Mouse (Mus musculus) megakaryocyte, embryonic 14.5 days (primary cell): ENCODE results near the gene Ralbp1.

Experiments used
- FLI1 ChIP-seq: IDR thresholded peaks from 2 replicates; pipeline ENCODE4 v1.6.1; 2012; ENCODE audit warnings: low read length, inconsistent platforms, mixed read lengths
- GATA1 ChIP-seq: IDR thresholded peaks from 3 replicates; pipeline ENCODE4 v1.6.1; 2012; ENCODE audit warnings: mixed read lengths, low read length, inconsistent platforms, borderline replicate concordance

DNA sequence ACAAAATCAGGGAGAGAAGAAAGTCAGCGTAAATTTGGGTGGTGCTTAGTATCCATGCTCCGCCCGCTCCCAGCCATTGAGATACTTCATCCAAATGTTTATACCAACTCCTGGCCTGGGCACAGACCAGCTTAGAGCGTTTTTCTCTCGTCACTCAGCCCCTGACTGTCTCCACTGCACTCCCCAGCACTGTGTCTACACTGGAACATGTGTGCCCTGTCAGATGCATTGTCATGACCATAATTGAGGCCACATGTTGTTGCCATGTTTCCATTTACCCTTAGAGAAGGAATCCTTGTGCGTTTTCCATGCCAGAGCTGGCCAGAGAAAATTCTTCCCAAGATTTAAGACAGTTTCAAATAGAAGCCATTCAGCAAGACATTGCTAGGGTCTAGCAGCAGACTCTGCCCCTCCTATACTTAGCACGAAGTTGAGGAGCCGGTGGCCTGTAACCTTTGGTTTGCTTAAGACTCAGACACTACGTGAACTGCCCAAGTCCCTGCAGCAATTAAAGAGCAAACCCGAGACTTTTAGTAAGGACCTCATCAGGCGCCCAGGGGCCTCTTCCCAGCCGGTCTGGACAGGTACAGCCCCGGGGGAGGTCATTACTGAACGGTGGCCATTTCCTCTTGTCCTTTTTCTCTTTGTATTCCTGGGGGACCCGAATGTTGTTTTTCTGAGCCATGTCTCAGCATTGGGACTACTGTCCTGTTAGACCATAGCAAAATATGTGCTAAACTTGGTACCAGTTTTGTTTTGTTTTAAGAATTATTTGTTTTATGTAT is 25.9 kb upstream of the Ralbp1 start:
- TF ChIP-seq GATA1 (no peak), FLI1 (no peak)
